28 mouse cellular contexts compared by ENCODE assay signal in genomic region chr13:97088183-97088582, GRCm38 (mm10). TPM values are rescaled to one million over a fixed set of nuclear protein-coding genes. Genes with fewer than 3 reads are reported as not detected.
A peak's percentile ranks its signal among the peaks of the same experiment; 100 is the strongest.
DNase-seq lines count a peak whose midpoint lies in the region; ATAC-seq and TF ChIP-seq lines count a peak whose summit lies in the region.
"Had no signal": no experiment of that assay in that cellular context is flagged by ENCODE, and none has a peak within 500 bp of the region (broad histone marks: within the 10 kb centered on the region; RNA-seq: fewer than 3 reads in every experiment).

No protein-coding gene starts in this region.

- H3K9me3 ChIP-seq in hindbrain, postnatal 0 days (ENCODE audit: low read length) = no peaks in the 10 kb centered on the region
- no peaks in the 10 kb centered on the region for H3K9me3 ChIP-seq in hindbrain, embryonic 13.5 days
- no peaks in the 10 kb centered on the region for H3K9me3 ChIP-seq in ES-Bruce4 (replicated peaks; ENCODE audit: control insufficient read depth, insufficient read depth, low read length, poor library complexity, severe bottlenecking)
- no peaks in the 10 kb centered on the region for H3K9me3 ChIP-seq in ES-E14 (ENCODE audit: control insufficient read depth, insufficient read depth, low read depth, low read length)
- H3K9me3 ChIP-seq: embryonic facial prominence, embryonic 13.5 days; forebrain, embryonic 10.5 days; heart, embryonic 15.5 days; hindbrain, embryonic 10.5 days; hindbrain, embryonic 15.5 days had no signal

- no peaks in the 10 kb centered on the region for H3K4me1 ChIP-seq in hindbrain, postnatal 0 days (ENCODE audit: insufficient read depth, low read length)
- peaks cover 7% of the 10 kb centered on the region; the same call in 1 of the 2 replicates for H3K4me1 ChIP-seq in hindbrain, embryonic 13.5 days (replicated peaks)
- H3K4me1 ChIP-seq in ES-Bruce4 (ENCODE audit: control insufficient read depth, insufficient read depth, low read length) (no peaks in the 10 kb centered on the region), ES-E14 (ENCODE audit: control insufficient read depth in 2 of 2, insufficient read depth in 2 of 2, low read length in 2 of 2, poor library complexity in 1 of 2) (peaks cover 5 to 10% of the 10 kb centered on the region in 2 experiments)
- H3K4me1 ChIP-seq: embryonic facial prominence, embryonic 13.5 days; heart, embryonic 15.5 days; hindbrain, embryonic 15.5 days had no signal

- TF ChIP-seq POLR2A in ES-Bruce4 (IDR thresholded peaks at IDR 0.05; ENCODE audit: insufficient read depth, low read length) = no peak

- WGBS in hindbrain, postnatal 0 days = 55% methylated on average over 3 of the region's 3 CpGs
- WGBS in hindbrain, embryonic 13.5 days = 84% methylated on average over 3 of the region's 3 CpGs

- no peak overlapping the region for H3K27ac ChIP-seq in hindbrain, postnatal 0 days
- H3K27ac ChIP-seq in hindbrain, embryonic 13.5 days = no peak overlapping the region
- H3K27ac ChIP-seq in ES-Bruce4 (ENCODE audit: insufficient read depth, low read length) = peak overlapping the region; percentile 24; the same call in 1 of the 2 replicates
- H3K27ac ChIP-seq in ES-E14 (ENCODE audit: insufficient read depth, low read depth, low read length, poor library complexity, severe bottlenecking) = peak overlapping the region; percentile 17; the same call in 1 of the 2 replicates
- H3K27ac ChIP-seq: embryonic facial prominence, embryonic 13.5 days; forebrain, embryonic 10.5 days; heart, adult 2 months; heart, embryonic 15.5 days; hindbrain, embryonic 10.5 days; hindbrain, embryonic 15.5 days had no signal

- no peaks in the 10 kb centered on the region for H3K27me3 ChIP-seq in hindbrain, postnatal 0 days (ENCODE audit: insufficient read depth, low read length)
- no peaks in the 10 kb centered on the region for H3K27me3 ChIP-seq in hindbrain, embryonic 13.5 days
- no peaks in the 10 kb centered on the region for H3K27me3 ChIP-seq in ES-Bruce4 (ENCODE audit: control insufficient read depth, insufficient read depth, low read length, poor library complexity, severe bottlenecking)
- H3K27me3 ChIP-seq: embryonic facial prominence, embryonic 13.5 days; heart, embryonic 15.5 days; hindbrain, embryonic 15.5 days had no signal

- H3K9ac ChIP-seq in hindbrain, postnatal 0 days (replicated peaks; ENCODE audit: low read length) = no peak overlapping the region
- no peak overlapping the region for H3K9ac ChIP-seq in hindbrain, embryonic 13.5 days
- H3K9ac ChIP-seq in ES-Bruce4 (ENCODE audit: low read depth, poor library complexity, severe bottlenecking) = 0 out of 2 replicates have a peak overlapping the region, but pooled peaks have one; percentile 0
- no peak overlapping the region; the same call in 1 of the 2 replicates for H3K9ac ChIP-seq in ES-E14 (ENCODE audit: insufficient read depth, low read depth, low read length, poor library complexity, severe bottlenecking)
- H3K9ac ChIP-seq: embryonic facial prominence, embryonic 13.5 days; heart, embryonic 15.5 days; hindbrain, embryonic 15.5 days had no signal

- no peak for TF ChIP-seq CTCF in hindbrain, postnatal 0 days (IDR thresholded peaks at IDR 0.05; ENCODE audit: low read depth)
- TF ChIP-seq CTCF in ES-Bruce4 (IDR thresholded peaks at IDR 0.05; ENCODE audit: low read depth, low read length) = no peak

- TF ChIP-seq EP300 in ES-Bruce4 (IDR thresholded peaks at IDR 0.05; ENCODE audit: insufficient read depth, low read depth, low read length) = no peak

- no peak overlapping the region for H3K4me3 ChIP-seq in hindbrain, postnatal 0 days (ENCODE audit: low read length)
- no peak overlapping the region for H3K4me3 ChIP-seq in hindbrain, embryonic 13.5 days
- H3K4me3 ChIP-seq in ES-Bruce4 (ENCODE audit: low read depth, low read length) (no peak overlapping the region), ES-E14 (ENCODE audit: insufficient read depth in 1 of 2, low read depth in 1 of 2, low read length in 2 of 2, poor library complexity in 1 of 2, severe bottlenecking in 1 of 2) (no peak overlapping the region)
- H3K4me3 ChIP-seq: embryonic facial prominence, embryonic 13.5 days; forebrain, embryonic 10.5 days; heart, adult 2 months; heart, embryonic 15.5 days; hindbrain, embryonic 10.5 days; hindbrain, embryonic 15.5 days had no signal

- intact Hi-C loops in gastrocnemius, postnatal 14 days (cut with DNase I; ENCODE audit: low total_unique reads) = no loop called here

- H3K4me2 ChIP-seq in hindbrain, postnatal 0 days (ENCODE audit: low read depth, low read length) = no peak overlapping the region
- H3K4me2 ChIP-seq in hindbrain, embryonic 13.5 days = no peak overlapping the region
- H3K4me2 ChIP-seq: embryonic facial prominence, embryonic 13.5 days; heart, embryonic 11.5 days; heart, embryonic 15.5 days; hindbrain, embryonic 15.5 days had no signal

- peak; percentile 56; the same call in 1 of the 2 replicates for ATAC-seq in hindbrain, postnatal 0 days
- ATAC-seq in hindbrain, embryonic 13.5 days (ENCODE audit: low FRiP score) = no peak
- ATAC-seq: activated CD4-positive, CD25-positive, alpha-beta regulatory T cell, adult 4 months; forebrain, embryonic 14.5 days; inflammation-experienced regulatory T-cells, adult 6 months; intestine, postnatal 0 days; Patski had no signal

- in situ Hi-C loops in ES-E14 (cut with MboI; ENCODE audit: low sequenced_read_pairs in 2 of 2, unreplicated experiment in 2 of 2) = no loop called here

- peak; percentile 71 for DNase-seq in hindbrain, postnatal 0 days (ENCODE audit: low spot score)
- no peak for DNase-seq in ES-E14 (ENCODE audit: low read depth, low spot score)
- peak; percentile 89 for DNase-seq in retina, embryonic 14.5 days (ENCODE audit: low spot score)
- no peak for DNase-seq in urinary bladder, postnatal 36 days (ENCODE audit: low spot score in 2 of 2)
- DNase-seq in gastrocnemius, postnatal 14 days = no peak
- DNase-seq: adrenal gland, postnatal 14 days; cerebellum, adult 2 months; cerebellum, postnatal 25 days; heart, adult 2 months had no signal

- H3K36me3 ChIP-seq in hindbrain, postnatal 0 days (ENCODE audit: insufficient read depth, low read length) = no peaks in the 10 kb centered on the region
- 0 out of 2 replicates have a peak, but pooled peaks cover 7% of the 10 kb centered on the region for H3K36me3 ChIP-seq in hindbrain, embryonic 13.5 days
- H3K36me3 ChIP-seq in ES-Bruce4 (ENCODE audit: control insufficient read depth, insufficient read depth, low read length, poor library complexity, severe bottlenecking) = peaks cover 5% of the 10 kb centered on the region; the same call in 1 of the 2 replicates
- peaks cover 6% of the 10 kb centered on the region; the same call in 1 of the 2 replicates for H3K36me3 ChIP-seq in ES-E14 (ENCODE audit: control insufficient read depth, insufficient read depth, low read length, poor library complexity, severe bottlenecking)
- H3K36me3 ChIP-seq: embryonic facial prominence, embryonic 13.5 days; heart, embryonic 15.5 days; hindbrain, embryonic 10.5 days; hindbrain, embryonic 15.5 days had no signal

TF ChIP-seq in ES-E14, 5 proteins besides CTCF, POLR2A, EP300 and RAD21:
- TF ChIP-seq HCFC1 (IDR thresholded peaks at IDR 0.05; ENCODE audit: borderline replicate concordance, insufficient read depth, low read length) (no peak), ZC3H11A (IDR thresholded peaks at IDR 0.05; ENCODE audit: borderline replicate concordance, low read depth, low read length) (no peak), ZNF384 (IDR thresholded peaks at IDR 0.05; ENCODE audit: low read depth, low read length) (no peak), MAFK (IDR thresholded peaks at IDR 0.05; ENCODE audit: insufficient read depth, low read depth, low read length) (no peak), CHD2 (IDR thresholded peaks at IDR 0.05; ENCODE audit: low read depth, low read length) (no peak)

RNA-seq across cellular contexts. Expression of gene Gm6169, which starts 10.9 kb away (rescaled TPM):
- total RNA-seq in hindbrain, postnatal 0 days (2014; rRNA removed) = 0.37 TPM in 1 of 2 replicates, not detected in the other
- polyA plus RNA-seq in hindbrain, postnatal 0 days (2015; fragmentation: Nextera tagmentation; extraction: Ambion mirVana) = 0.57 and 1.3 TPM in 2 replicates
- polyA plus RNA-seq in hindbrain, embryonic 13.5 days (2015; fragmentation: Nextera tagmentation; extraction: Ambion mirVana) = 0.86 and 1.8 TPM in 2 replicates
- polyA plus RNA-seq in ES-Bruce4 (2011; ENCODE audit: insufficient read depth, insufficient read length, low read depth, missing spikeins) = 165 and 181 TPM in 2 replicates
- total RNA-seq in ES-E14 (2012; rRNA removed) = 6.7 and 8.4 TPM in 2 replicates
- 1 to 10 TPM in 1 of 2 experiments, not detected in 1; 8.9 TPM for total RNA-seq in gastrocnemius, postnatal 14 days (2021)

RNA-seq across cellular contexts. Expression of gene Fam169a, which starts 21.1 kb away (rescaled TPM):
- total RNA-seq in hindbrain, postnatal 0 days (2014; rRNA removed) = 25.7 and 27.8 TPM in 2 replicates
- polyA plus RNA-seq in hindbrain, postnatal 0 days (2015; fragmentation: Nextera tagmentation; extraction: Ambion mirVana) = 22.3 and 24.8 TPM in 2 replicates
- polyA plus RNA-seq in hindbrain, embryonic 13.5 days (2015; fragmentation: Nextera tagmentation; extraction: Ambion mirVana) = 21.8 and 23.4 TPM in 2 replicates
- polyA plus RNA-seq in ES-Bruce4 (2011; ENCODE audit: insufficient read depth, insufficient read length, low read depth, missing spikeins) = 74.6 and 81.9 TPM in 2 replicates
- 63.4 and 67.2 TPM in 2 replicates for total RNA-seq in ES-E14 (2012; rRNA removed)
- not detected for total RNA-seq in gastrocnemius, postnatal 14 days (2021)
- total RNA-seq: gastrocnemius, postnatal 4 days had no signal

RNA-seq across cellular contexts. Expression of gene Gfm2, which starts 49.6 kb away (rescaled TPM):
- total RNA-seq in hindbrain, postnatal 0 days (2014; rRNA removed) = 18.6 and 23.3 TPM in 2 replicates
- polyA plus RNA-seq in hindbrain, postnatal 0 days (2015; fragmentation: Nextera tagmentation; extraction: Ambion mirVana) = 21.4 and 22.8 TPM in 2 replicates
- 35.3 and 39.5 TPM in 2 replicates for polyA plus RNA-seq in hindbrain, embryonic 13.5 days (2015; fragmentation: Nextera tagmentation; extraction: Ambion mirVana)
- polyA plus RNA-seq in ES-Bruce4 (2011; ENCODE audit: insufficient read depth, insufficient read length, low read depth, missing spikeins) = 55.6 and 70.8 TPM in 2 replicates
- 70.6 and 100 TPM in 2 replicates for total RNA-seq in ES-E14 (2012; rRNA removed)
- 10 to 100 TPM; 39.8 to 47.7 TPM for total RNA-seq in gastrocnemius, postnatal 14 days (2021)

RNA-seq across cellular contexts. Expression of gene Nsa2, which starts 49.6 kb away (rescaled TPM):
- 18.5 and 21.6 TPM in 2 replicates for total RNA-seq in hindbrain, postnatal 0 days (2014; rRNA removed)
- polyA plus RNA-seq in hindbrain, postnatal 0 days (2015; fragmentation: Nextera tagmentation; extraction: Ambion mirVana) = 41.7 and 45.0 TPM in 2 replicates
- 45.8 and 49.2 TPM in 2 replicates for polyA plus RNA-seq in hindbrain, embryonic 13.5 days (2015; fragmentation: Nextera tagmentation; extraction: Ambion mirVana)
- polyA plus RNA-seq in ES-Bruce4 (2011; ENCODE audit: insufficient read depth, insufficient read length, low read depth, missing spikeins) = 347 and 360 TPM in 2 replicates
- 98.3 and 116 TPM in 2 replicates for total RNA-seq in ES-E14 (2012; rRNA removed)
- 10 to 100 TPM; 66.5 to 67.6 TPM for total RNA-seq in gastrocnemius, postnatal 14 days (2021)

RNA-seq across cellular contexts. Expression of gene 1700029F12Rik, which starts 54.0 kb away (rescaled TPM):
- not detected in 2 replicates for total RNA-seq in hindbrain, postnatal 0 days (2014; rRNA removed)
- polyA plus RNA-seq in hindbrain, postnatal 0 days (2015; fragmentation: Nextera tagmentation; extraction: Ambion mirVana) = not detected in 2 replicates
- polyA plus RNA-seq in hindbrain, embryonic 13.5 days (2015; fragmentation: Nextera tagmentation; extraction: Ambion mirVana) = not detected in 2 replicates
- not detected in 2 replicates for polyA plus RNA-seq in ES-Bruce4 (2011; ENCODE audit: insufficient read depth, insufficient read length, low read depth, missing spikeins)
- not detected in 2 replicates for total RNA-seq in ES-E14 (2012; rRNA removed)
- total RNA-seq in gastrocnemius, postnatal 14 days (2021) = not detected
- total RNA-seq: adrenal gland, adult 18-20 months; adrenal gland, postnatal 14 days; gastrocnemius, adult 8-10 months; gastrocnemius, postnatal 4 days; heart, adult 2 months; heart, postnatal 25 days; MEL had no signal
- polyA plus RNA-seq: activated CD4-positive, CD25-positive, alpha-beta regulatory T cell, adult 4 months; cerebellum, adult 2 months; cortical plate, adult 2 months; embryonic facial prominence, embryonic 13.5 days; forebrain, embryonic 10.5 days; forebrain, embryonic 14.5 days; heart, embryonic 11.5 days; heart, embryonic 15.5 days; hindbrain, embryonic 10.5 days; hindbrain, embryonic 15.5 days; inflammation-experienced regulatory T-cells, adult 6 months; intestine, postnatal 0 days; Patski had no signal

Comparison
In these comparisons a context has a peak if more than half of its experiments do, and no peak if none do; other contexts are left out.
1. DNase-seq: peak in hindbrain, postnatal 0 days (single experiment) and retina, embryonic 14.5 days (single experiment); none in ES-E14 (single experiment), urinary bladder, postnatal 36 days (0 of 2) and gastrocnemius, postnatal 14 days (single experiment).
2. H3K27ac ChIP-seq: peak in ES-Bruce4 (single experiment) and ES-E14 (single experiment); none in hindbrain, postnatal 0 days (single experiment) and hindbrain, embryonic 13.5 days (single experiment).
3. RNA of gene Fam169a, which starts 21.1 kb away (total RNA-seq): 63.4 to 67.2 TPM in ES-E14 and 25.7 to 27.8 TPM in hindbrain, postnatal 0 days; not detected in gastrocnemius, postnatal 14 days; every median in the first group is over 10 times any median in the second.